Comparison of ENCODE assay signal across 12 mouse cellular contexts in the genomic region with DNA sequence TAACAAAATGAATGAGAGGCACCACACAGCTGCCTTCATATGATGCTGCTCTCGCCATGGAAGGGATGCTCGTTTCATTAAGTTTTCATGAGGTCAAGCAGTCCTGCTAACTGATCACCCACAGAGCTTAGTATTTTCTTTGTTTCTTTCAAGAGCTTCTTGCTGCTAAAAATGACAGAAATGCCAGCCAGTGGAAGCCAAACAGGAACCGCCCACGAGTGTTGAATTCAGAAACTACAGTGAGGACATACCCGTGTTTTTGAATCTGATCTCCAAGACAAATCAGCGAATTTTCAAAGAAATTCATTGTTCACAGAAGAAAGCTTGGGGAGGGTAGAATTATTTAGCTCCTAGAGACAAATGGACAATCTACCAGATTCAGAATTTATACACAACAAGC.
"Had no signal": no experiment of that assay in that cellular context is flagged by ENCODE, and none has a peak within 500 bp of the region (broad histone marks: within the 10 kb centered on the region; RNA-seq: fewer than 3 reads in every experiment).

No protein-coding gene starts in this region.

- H3K4me3 ChIP-seq: limb, embryonic 10.5 days; liver, embryonic 15.5 days; midbrain, embryonic 13.5 days; neural tube, embryonic 12.5 days had no signal

- DNase-seq: kidney, adult 8-10 months; kidney, postnatal 25 days; lung, adult 2 months; lung, postnatal 36 days had no signal

- ATAC-seq: inflammation-experienced regulatory T-cells, adult 6 months; intestine, postnatal 0 days; lung, postnatal 0 days; midbrain, embryonic 13.5 days had no signal

- H3K4me1 ChIP-seq: limb, embryonic 10.5 days; liver, embryonic 15.5 days had no signal

- H3K4me2 ChIP-seq: liver, embryonic 11.5 days; liver, embryonic 15.5 days; midbrain, embryonic 13.5 days; neural tube, embryonic 12.5 days had no signal

- H3K27me3 ChIP-seq: liver, embryonic 15.5 days; midbrain, embryonic 13.5 days; neural tube, embryonic 12.5 days had no signal

- H3K9me3 ChIP-seq: limb, embryonic 10.5 days; liver, embryonic 15.5 days; midbrain, embryonic 13.5 days; neural tube, embryonic 12.5 days had no signal

- H3K36me3 ChIP-seq: limb, embryonic 10.5 days; liver, embryonic 15.5 days; midbrain, embryonic 13.5 days; neural tube, embryonic 12.5 days had no signal

- H3K9ac ChIP-seq: liver, embryonic 15.5 days; midbrain, embryonic 13.5 days; neural tube, embryonic 12.5 days had no signal

- H3K27ac ChIP-seq: limb, embryonic 10.5 days; liver, embryonic 15.5 days; midbrain, embryonic 13.5 days; neural tube, embryonic 12.5 days had no signal
